8 mouse cellular contexts compared by ENCODE assay signal in genomic region chr4:57783853-57784600, GRCm38 (mm10).
A peak's percentile ranks its signal among the peaks of the same experiment; 100 is the strongest.
DNase-seq lines count a peak whose midpoint lies in the region; ATAC-seq and TF ChIP-seq lines count a peak whose summit lies in the region.

No protein-coding gene starts in this region.

- TF ChIP-seq POLR2A in embryonic fibroblast, embryonic 13.5 days (IDR thresholded peaks at IDR 0.05; ENCODE audit: low read depth, low read length), result no peak

- no peak overlapping the region for H3K4me3 ChIP-seq in kidney, embryonic 16.5 days (ENCODE audit: low read length)
- H3K4me3 ChIP-seq in embryonic fibroblast, embryonic 13.5 days (ENCODE audit: insufficient read depth, low read length), result peak overlapping the region; percentile 11; the same call in 1 of the 2 replicates
- peak overlapping the region; percentile 44; the same call in 1 of the 2 replicates for H3K4me3 ChIP-seq in hindbrain, embryonic 11.5 days (ENCODE audit: low read depth, low read length)
- no peak overlapping the region for H3K4me3 ChIP-seq in midbrain, embryonic 15.5 days

- H3K36me3 ChIP-seq in kidney, embryonic 16.5 days (ENCODE audit: insufficient read depth, low read length), result no peaks in the 10 kb centered on the region
- no peaks in the 10 kb centered on the region for H3K36me3 ChIP-seq in hindbrain, embryonic 11.5 days (ENCODE audit: control insufficient read depth, insufficient read depth, low read length)
- H3K36me3 ChIP-seq in midbrain, embryonic 15.5 days (replicated peaks), result no peaks in the 10 kb centered on the region

- TF ChIP-seq CTCF in embryonic fibroblast, embryonic 13.5 days (IDR thresholded peaks at IDR 0.05; ENCODE audit: borderline replicate concordance, insufficient read depth, low read length), result no peak

- H3K9ac ChIP-seq in kidney, embryonic 16.5 days (replicated peaks; ENCODE audit: low read length), result no peak overlapping the region
- no peak overlapping the region for H3K9ac ChIP-seq in hindbrain, embryonic 11.5 days (ENCODE audit: low read depth, low read length)
- no peak overlapping the region for H3K9ac ChIP-seq in midbrain, embryonic 15.5 days

- H3K4me1 ChIP-seq in kidney, embryonic 16.5 days (ENCODE audit: insufficient read depth, low read length), result peaks cover 31% of the 10 kb centered on the region
- peaks cover 9% of the 10 kb centered on the region for H3K4me1 ChIP-seq in embryonic fibroblast, embryonic 13.5 days (ENCODE audit: control insufficient read depth, insufficient read depth, low read length)
- peaks cover 5% of the 10 kb centered on the region for H3K4me1 ChIP-seq in hindbrain, embryonic 11.5 days (replicated peaks; ENCODE audit: control insufficient read depth, insufficient read depth, low read length)
- peaks cover 26% of the 10 kb centered on the region for H3K4me1 ChIP-seq in midbrain, embryonic 15.5 days

- no peak overlapping the region for H3K4me2 ChIP-seq in kidney, embryonic 16.5 days (replicated peaks; ENCODE audit: low read depth, low read length)
- peak overlapping the region; percentile 39 for H3K4me2 ChIP-seq in hindbrain, embryonic 11.5 days (replicated peaks; ENCODE audit: low read depth, low read length)
- H3K4me2 ChIP-seq in midbrain, embryonic 15.5 days, result peak overlapping the region; percentile 84; the same call in 1 of the 2 replicates

- H3K9me3 ChIP-seq in kidney, embryonic 16.5 days (ENCODE audit: low read length), result no peaks in the 10 kb centered on the region; the same call in 1 of the 2 replicates
- H3K9me3 ChIP-seq in hindbrain, embryonic 11.5 days (ENCODE audit: control insufficient read depth, low read length), result no peaks in the 10 kb centered on the region
- H3K9me3 ChIP-seq in midbrain, embryonic 15.5 days, result no peaks in the 10 kb centered on the region

- H3K27me3 ChIP-seq in kidney, embryonic 16.5 days (ENCODE audit: insufficient read depth, low read length), result peaks cover 21% of the 10 kb centered on the region
- H3K27me3 ChIP-seq in hindbrain, embryonic 11.5 days (ENCODE audit: control insufficient read depth, insufficient read depth, low read length), result no peaks in the 10 kb centered on the region
- H3K27me3 ChIP-seq in midbrain, embryonic 15.5 days (replicated peaks), result no peaks in the 10 kb centered on the region

- peak; percentile 57 for DNase-seq in kidney, adult 18-20 months
- DNase-seq in hindbrain, embryonic 11.5 days (ENCODE audit: low spot score), result no peak
- no peak for DNase-seq in right cerebral cortex, postnatal 25 days
- no peak for DNase-seq in frontal cortex, postnatal 36 days (ENCODE audit: low spot score in 2 of 2)

- 80% methylated on average over 11 of the region's 11 CpGs for WGBS in kidney, embryonic 16.5 days
- 74% methylated on average over 11 of the region's 11 CpGs for WGBS in hindbrain, embryonic 11.5 days
- 74% methylated on average over 11 of the region's 11 CpGs for WGBS in midbrain, embryonic 15.5 days

- no peak overlapping the region for H3K27ac ChIP-seq in kidney, embryonic 16.5 days (ENCODE audit: low read length)
- no peak overlapping the region for H3K27ac ChIP-seq in embryonic fibroblast, embryonic 13.5 days (ENCODE audit: insufficient read depth, low read length)
- H3K27ac ChIP-seq in hindbrain, embryonic 11.5 days (ENCODE audit: low read depth, low read length), result 0 out of 2 replicates have a peak overlapping the region, but pooled peaks have one; percentile 9
- H3K27ac ChIP-seq in midbrain, embryonic 15.5 days, result no peak overlapping the region

- ATAC-seq in kidney, embryonic 16.5 days (ENCODE audit: low FRiP score, low TSS enrichment), result no peak
- no peak for ATAC-seq in hindbrain, embryonic 11.5 days (ENCODE audit: low FRiP score)
- no peak for ATAC-seq in midbrain, embryonic 15.5 days (replicated peaks)
- ATAC-seq in activated CD4-positive, CD25-positive, alpha-beta regulatory T cell, adult 4 months, result no peak

Comparison
In these comparisons a context has a peak if more than half of its experiments do, and no peak if none do; other contexts are left out.
1. H3K4me3 ChIP-seq: peak in embryonic fibroblast, embryonic 13.5 days (single experiment) and hindbrain, embryonic 11.5 days (single experiment); none in kidney, embryonic 16.5 days (single experiment) and midbrain, embryonic 15.5 days (single experiment).